Mouse (Mus musculus): ENCODE data around the gene Gm5475.

The Gm5475 gene

GRCm38 (mm10) chr15:100456356-100456991, 34.5 kb downstream of the Gm5475 start:
- POLR2A ChIA-PET: interaction anchor here in 3 of 4 experiments (0.6 to 1.3 kb wide), 7 partner anchors 11 to 458 kb away, joined by 3 to 4 read pairs (median 3); no protein-coding TSS in a partner anchor
- CTCF ChIA-PET: interaction anchor here (0.5 to 2.8 kb wide), 43 partner anchors 7 to 1943 kb away, joined by 3 to 30 read pairs (median 4); partner anchors contain the start of genes Dip2b (in 2 of the 4), Pou6f1 (in 2 of the 4) and Slc11a2 (in 1 of the 4)

GRCm38 (mm10) chr15:100457340-100457739, 35.4 kb downstream of the Gm5475 start:
- ChIA-PET CTCF (interaction anchor here (0.5 to 2.8 kb wide), 89 partner anchors 8 to 1944 kb away, joined by 3 to 30 read pairs (median 4); partner anchors contain the start of genes Dip2b (in 2 of the 4), Pou6f1 (in 2 of the 4), Acvr1b (in 1 of the 4) and Dazap2 (in 1 of the 4)), POLR2A (interaction anchor here in 3 of 4 experiments (0.7 to 1.3 kb wide), 7 partner anchors 11 to 164 kb away, joined by 3 to 4 read pairs (median 3); no protein-coding TSS in a partner anchor)

GRCm38 (mm10) chr15:100458055-100458454, 36.1 kb downstream of the Gm5475 start:
- CTCF ChIA-PET: interaction anchor here (0.5 to 2.8 kb wide), 83 partner anchors 9 to 1944 kb away, joined by 3 to 30 read pairs (median 4); partner anchors contain the start of genes Dazap2 (in 2 of the 4), Dip2b (in 1 of the 4), Gm5475 (in 1 of the 4) and Mettl7a3 (in 1 of the 4)
- POLR2A ChIA-PET: interaction anchor here in 3 of 4 experiments (0.6 to 1.3 kb wide), 9 partner anchors 11 to 179 kb away, joined by 3 to 6 read pairs (median 3); partner anchors contain the start of genes Csrnp2 (in 1 of the 3), Dazap2 (in 1 of the 3) and Smagp (in 1 of the 3)

GRCm38 (mm10) chr15:100460942-100461341, 39.0 kb downstream of the Gm5475 start:
- CTCF ChIA-PET: interaction anchor here (0.5 to 2.2 kb wide), 26 partner anchors 9 to 776 kb away, joined by 3 to 11 read pairs (median 4); partner anchors contain the start of genes Dazap2 (in 1 of the 4) and Dip2b (in 1 of the 4)
- POLR2A ChIA-PET: interaction anchor here in 3 of 4 experiments (0.6 to 4.5 kb wide), 25 partner anchors 9 to 563 kb away, joined by 3 to 17 read pairs (median 3); partner anchors contain the start of genes Dazap2 (in 1 of the 3), Gm5475 (in 1 of the 3) and Smagp (in 1 of the 3)

- ChIA-PET POLR2A (interaction anchor here in 3 of 4 experiments (0.6 to 4.5 kb wide), 26 partner anchors 10 to 326 kb away, joined by 3 to 17 read pairs (median 4); partner anchors contain the start of genes Dazap2 (in 2 of the 3), Gm5475 (in 1 of the 3) and Smagp (in 1 of the 3)), CTCF (interaction anchor here (0.5 to 2.2 kb wide), 27 partner anchors 8 to 1989 kb away, joined by 3 to 11 read pairs (median 4); partner anchors contain the start of gene Dip2b (in 1 of the 4))
Observed at GRCm38 (mm10) chr15:100461646-100462045, 39.7 kb downstream of the Gm5475 start.

- CTCF ChIA-PET: interaction anchor here in 3 of 4 experiments (0.6 to 2.2 kb wide), 5 partner anchors 13 to 733 kb away, joined by 3 to 9 read pairs (median 6); no protein-coding TSS in a partner anchor
Observed at GRCm38 (mm10) chr15:100462086-100462485, 40.1 kb downstream of the Gm5475 start.

GRCm38 (mm10) chr15:100463712-100464111, 41.8 kb downstream of the Gm5475 start:
- ChIA-PET POLR2A (interaction anchor here in 1 of 4 experiments (0.6 to 4.5 kb wide), 4 partner anchors 12 to 325 kb away, joined by 3 to 17 read pairs (median 4); partner anchors contain the start of gene Dazap2), CTCF (interaction anchor here (0.6 to 1.4 kb wide), 9 partner anchors 12 to 220 kb away, joined by 3 to 9 read pairs (median 4); no protein-coding TSS in a partner anchor)

More at GRCm38 (mm10) chr15:100462086-100462485, 40.1 kb downstream of the Gm5475 start:
- POLR2A ChIA-PET: interaction anchor here in 3 of 4 experiments (0.6 to 4.5 kb wide), 13 partner anchors 10 to 326 kb away, joined by 3 to 17 read pairs (median 4); partner anchors contain the start of genes Dazap2 (in 2 of the 3) and Smagp (in 1 of the 3)

- ChIA-PET CTCF (interaction anchor here in 3 of 4 experiments (0.5 to 1.0 kb wide), 9 partner anchors 8 to 249 kb away, joined by 3 to 6 read pairs (median 4); no protein-coding TSS in a partner anchor), POLR2A (interaction anchor here (0.6 to 20.6 kb wide), 9 partner anchors 8 to 814 kb away, joined by 3 to 291 read pairs (median 3); partner anchors contain the start of genes Csrnp2 (in 1 of the 4) and Racgap1 (in 1 of the 4))
Observed at GRCm38 (mm10) chr15:100465432-100465831, 43.5 kb downstream of the Gm5475 start.

GRCm38 (mm10) chr15:100467738-100468137, 45.8 kb downstream of the Gm5475 start:
- POLR2A ChIA-PET: interaction anchor here in 3 of 4 experiments (0.6 to 20.6 kb wide), 15 partner anchors 8 to 553 kb away, joined by 3 to 291 read pairs (median 4); partner anchors contain the start of genes Csrnp2 (in 1 of the 3) and Dazap2 (in 1 of the 3)
- CTCF ChIA-PET: interaction anchor here (0.6 to 2.2 kb wide), 17 partner anchors 10 to 437 kb away, joined by 3 to 9 read pairs (median 4); partner anchors contain the start of genes Methig1 (in 1 of the 4) and Mettl7a2 (in 1 of the 4)

GRCm38 (mm10) chr15:100468295-100469188, 46.6 kb downstream of the Gm5475 start, which contains the start of gene Letmd1:
Letmd1 (plus strand) TSS chr15:100469023.
- ChIA-PET CTCF (interaction anchor here in 3 of 4 experiments (0.6 to 2.2 kb wide), 18 partner anchors 8 to 215 kb away, joined by 3 to 9 read pairs (median 4); partner anchors contain the start of genes Bin2 (in 1 of the 3), Dazap2 (in 1 of the 3), Methig1 (in 1 of the 3) and Mettl7a2 (in 1 of the 3)), POLR2A (interaction anchor here in 3 of 4 experiments (0.6 to 20.6 kb wide), 18 partner anchors 8 to 311 kb away, joined by 3 to 291 read pairs (median 4); partner anchors contain the start of genes Csrnp2 (in 1 of the 3) and Dazap2 (in 1 of the 3))

GRCm38 (mm10) chr15:100469189-100469545, 47.2 kb downstream of the Gm5475 start:
- ChIA-PET CTCF (interaction anchor here in 2 of 4 experiments (0.7 to 1.8 kb wide), 7 partner anchors 8 to 214 kb away, joined by 3 to 4 read pairs (median 4); partner anchors contain the start of gene Dazap2 (in 1 of the 2)), POLR2A (interaction anchor here in 3 of 4 experiments (0.8 to 20.6 kb wide), 11 partner anchors 12 to 311 kb away, joined by 3 to 291 read pairs (median 6); partner anchors contain the start of gene Csrnp2 (in 1 of the 3))

- POLR2A ChIA-PET: interaction anchor here in 2 of 4 experiments (0.9 to 20.6 kb wide), 8 partner anchors 12 to 213 kb away, joined by 3 to 291 read pairs (median 6); partner anchors contain the start of gene Csrnp2 (in 1 of the 2)
- CTCF ChIA-PET: interaction anchor here in 3 of 4 experiments (0.5 to 1.8 kb wide), 8 partner anchors 9 to 213 kb away, joined by 3 to 4 read pairs (median 4); partner anchors contain the start of gene Dazap2 (in 1 of the 3)
Observed at GRCm38 (mm10) chr15:100470037-100470436, 48.1 kb downstream of the Gm5475 start.

GRCm38 (mm10) chr15:100473926-100474503, 52.1 kb downstream of the Gm5475 start:
- ChIA-PET POLR2A (interaction anchor here (0.5 to 20.6 kb wide), 46 partner anchors 8 to 760 kb away, joined by 3 to 291 read pairs (median 3); partner anchors contain the start of genes Dazap2 (in 2 of the 4), Csrnp2 (in 1 of the 4), Galnt6 (in 1 of the 4) and Pou6f1 (in 1 of the 4)), CTCF (interaction anchor here in 3 of 4 experiments (0.6 to 2.3 kb wide), 9 partner anchors 8 to 842 kb away, joined by 3 to 13 read pairs (median 3); partner anchors contain the start of gene Smagp (in 1 of the 3))
